Mouse (Mus musculus) layer of hippocampus, adult 9-11 months (tissue): ENCODE results near the gene 1810037I17Rik.

ENCODE experiments used
- DNase-seq: peaks from one replicate; pipeline ENCODE4 v3.0.0; 2022

Gene 1810037I17Rik

DNA sequence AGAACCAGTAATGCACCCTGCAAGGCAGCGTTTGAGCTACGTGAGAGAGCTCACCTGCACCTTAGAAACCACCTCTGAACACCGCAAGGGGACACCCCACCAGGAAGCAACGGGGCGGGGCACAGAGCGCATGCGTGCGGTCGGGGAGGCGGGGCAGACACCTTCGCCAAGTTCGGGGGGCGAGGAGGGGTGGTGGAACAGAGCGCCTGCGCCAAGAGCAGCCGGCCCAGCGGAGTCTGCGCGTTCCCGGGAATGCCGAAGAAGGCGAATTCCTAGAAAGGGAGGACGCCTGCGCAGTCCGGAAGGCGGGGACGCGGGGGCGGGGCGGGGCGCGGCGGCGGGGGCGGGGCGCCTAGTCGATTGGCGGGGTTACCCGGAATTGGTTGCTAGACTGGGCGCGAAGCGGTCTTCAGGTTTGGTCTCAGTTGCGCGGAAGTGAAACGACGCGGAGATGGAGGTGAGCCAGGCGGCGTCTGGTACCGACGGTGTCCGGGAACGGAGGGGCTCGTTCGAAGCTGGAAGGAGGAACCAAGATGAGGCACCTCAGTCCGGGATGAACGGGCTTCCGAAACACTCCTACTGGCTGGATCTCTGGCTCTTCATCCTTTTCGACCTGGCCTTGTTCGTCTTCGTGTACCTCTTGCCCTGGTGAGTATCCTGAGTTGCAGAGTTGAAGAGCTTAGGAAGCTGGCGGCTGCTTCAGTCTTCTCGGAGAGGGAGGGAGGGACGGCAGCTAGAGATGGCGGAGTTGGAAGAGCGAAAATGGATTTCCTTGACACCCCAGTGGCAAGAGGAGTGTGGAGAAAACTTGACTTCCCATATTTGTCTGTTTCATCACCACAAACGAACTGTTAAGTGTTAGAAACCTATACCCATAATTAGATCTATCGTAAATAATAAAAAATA is at the start of gene 1810037I17Rik:
Gene 1810037I17Rik (plus strand): TSS at position 195 of the 906 bp plus-strand sequence.
- peak; percentile 96 for DNase-seq

DNA sequence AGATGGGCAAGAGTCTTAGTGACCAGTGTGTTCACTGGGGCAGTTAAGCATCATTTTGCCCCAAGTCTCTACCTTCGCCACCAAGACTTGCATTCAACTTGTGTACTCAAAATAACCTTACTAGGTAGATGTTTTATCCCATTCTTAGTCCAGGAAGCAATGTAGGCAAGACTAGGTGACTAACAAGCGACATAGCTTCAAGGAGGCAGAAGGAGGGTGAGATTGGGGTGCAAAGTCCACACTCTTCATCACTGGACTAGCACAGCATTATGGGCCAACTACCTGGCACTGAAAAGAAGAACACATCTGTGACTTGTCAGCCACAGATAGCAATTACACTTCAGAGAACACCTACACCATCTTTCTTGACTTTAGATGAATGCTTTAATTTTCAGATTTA is 47.1 kb upstream of the 1810037I17Rik start:
- DNase-seq, result no peak

DNA sequence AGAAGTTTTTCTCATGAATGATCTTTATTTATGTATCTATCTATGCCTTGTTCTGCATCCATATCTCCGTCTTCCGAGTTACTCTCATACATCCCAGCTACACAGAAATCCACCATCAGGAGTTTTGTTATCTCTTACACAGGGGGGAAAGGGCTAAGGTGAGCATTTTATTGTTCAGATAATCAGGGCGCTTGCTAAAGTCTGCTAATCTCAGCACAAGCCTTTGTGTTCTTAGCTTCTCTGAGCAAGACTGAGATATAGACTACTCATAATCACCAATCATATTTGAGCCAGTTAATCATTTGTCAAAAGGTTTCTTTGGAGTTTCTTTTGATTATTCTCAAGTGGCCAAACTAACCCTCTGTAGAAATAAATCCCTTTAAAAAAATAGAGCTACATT is 46.5 kb upstream of the 1810037I17Rik start:
- DNase-seq, result no peak

DNA sequence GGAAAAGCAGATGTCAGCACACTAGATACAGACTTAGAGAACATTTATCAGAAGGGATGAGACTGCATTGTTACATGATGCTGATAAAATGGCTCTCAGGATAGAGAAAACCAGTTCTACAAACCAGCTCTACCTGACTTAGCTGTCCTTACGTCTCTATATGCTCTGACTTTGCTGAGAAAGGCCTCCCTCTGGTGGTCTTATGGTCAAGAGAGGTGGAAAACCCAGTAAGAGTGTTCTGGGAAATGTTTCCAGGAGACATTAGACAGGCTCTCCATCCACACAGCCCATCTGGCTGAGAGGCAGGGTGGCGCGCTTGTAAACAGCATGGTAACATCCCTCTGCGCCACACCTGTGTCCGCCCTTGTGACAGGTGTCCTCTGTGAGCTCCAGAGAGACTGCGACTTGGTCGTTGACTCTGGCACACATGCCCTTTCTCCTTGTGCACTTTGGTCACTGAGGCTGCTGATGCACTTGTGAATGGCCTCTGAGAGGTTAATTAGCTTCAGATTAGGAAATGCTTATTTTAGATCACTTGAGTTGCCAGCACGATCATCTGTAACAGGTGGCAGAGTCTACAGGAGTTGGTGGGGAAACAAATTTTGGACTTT is 45.2 kb upstream of the 1810037I17Rik start:
- no peak for DNase-seq

DNA sequence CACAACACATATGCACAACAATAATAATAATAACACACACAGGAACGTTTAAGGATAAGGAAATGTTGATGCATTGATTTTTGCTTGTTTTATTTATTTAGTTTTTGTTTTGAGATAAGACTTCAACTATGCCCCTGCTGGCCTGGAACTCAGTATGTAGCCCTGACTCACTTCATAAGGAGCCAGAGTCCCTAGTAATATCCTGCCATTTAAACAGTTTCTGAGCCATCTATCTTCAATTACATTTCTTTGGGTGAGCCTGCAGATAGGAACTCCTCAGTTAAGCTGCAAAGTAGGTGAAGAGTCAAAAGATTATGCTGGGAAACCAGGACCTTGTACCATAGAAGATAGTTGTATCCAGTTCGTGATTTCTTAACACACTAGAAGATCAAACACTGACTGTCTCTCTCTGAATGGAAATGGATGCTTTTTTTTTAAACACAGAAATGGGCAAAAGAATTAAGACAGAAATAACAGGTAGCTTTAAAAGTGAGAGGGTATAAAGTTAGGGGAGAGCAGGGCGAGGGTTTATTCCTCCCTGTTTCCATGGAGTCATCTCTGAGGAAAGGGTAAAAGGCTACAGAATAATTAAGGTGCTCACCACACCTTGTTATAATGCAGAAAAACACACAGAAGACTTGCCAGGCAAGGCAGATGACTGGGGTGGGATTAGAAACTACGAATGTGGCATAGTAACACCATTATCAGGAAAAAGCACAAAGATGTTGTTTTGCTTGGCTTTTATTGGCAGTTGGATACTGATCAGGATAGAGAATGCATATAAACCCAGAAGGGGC is 36.3 kb upstream of the 1810037I17Rik start:
- DNase-seq, result no peak

DNA sequence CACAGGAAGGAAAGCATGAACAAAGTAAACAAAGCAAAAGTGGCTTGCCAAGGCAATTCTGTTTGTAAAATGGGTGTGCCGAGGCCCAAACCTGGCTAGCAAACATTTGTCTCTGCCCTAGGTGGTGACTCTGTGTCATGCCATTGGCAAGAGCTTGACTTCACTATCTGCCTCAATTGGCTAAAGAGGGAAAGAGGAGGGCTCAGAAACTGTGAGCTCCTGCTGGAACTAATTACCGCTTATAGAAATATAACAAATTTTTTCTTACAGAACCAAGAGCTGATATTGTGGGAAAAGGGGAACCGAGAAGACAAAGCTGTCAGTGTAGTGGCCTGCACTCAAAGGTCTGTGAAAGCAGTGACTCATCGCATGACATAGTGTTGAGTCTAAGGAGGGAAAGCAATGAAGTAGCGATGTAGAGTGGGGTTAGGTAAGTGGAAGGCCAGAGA is 35.6 kb upstream of the 1810037I17Rik start:
- DNase-seq, result no peak

DNA sequence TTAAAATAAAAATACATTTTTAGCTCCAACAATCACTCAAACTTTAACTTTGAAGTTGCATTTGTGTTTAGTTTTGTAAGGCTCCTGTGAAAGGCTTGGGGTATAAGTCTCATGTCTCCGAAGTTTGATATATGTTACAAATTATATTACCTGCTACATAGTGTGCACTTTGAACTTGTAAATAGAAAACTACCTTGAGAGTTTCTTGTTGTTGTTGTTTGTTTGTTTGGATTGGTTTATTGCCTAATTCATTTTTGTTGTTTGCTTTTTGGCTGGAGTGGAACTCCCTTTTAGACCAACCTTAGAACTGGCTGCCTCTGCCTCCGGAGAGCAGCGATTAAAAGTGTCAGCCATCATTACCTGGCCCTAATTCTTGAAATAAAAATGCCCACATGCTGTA is 29.2 kb upstream of the 1810037I17Rik start, which contains the start of gene Fabp2:
Gene Fabp2 (plus strand): TSS at position 301 of the 400 bp plus-strand sequence.
- DNase-seq, result no peak

DNA sequence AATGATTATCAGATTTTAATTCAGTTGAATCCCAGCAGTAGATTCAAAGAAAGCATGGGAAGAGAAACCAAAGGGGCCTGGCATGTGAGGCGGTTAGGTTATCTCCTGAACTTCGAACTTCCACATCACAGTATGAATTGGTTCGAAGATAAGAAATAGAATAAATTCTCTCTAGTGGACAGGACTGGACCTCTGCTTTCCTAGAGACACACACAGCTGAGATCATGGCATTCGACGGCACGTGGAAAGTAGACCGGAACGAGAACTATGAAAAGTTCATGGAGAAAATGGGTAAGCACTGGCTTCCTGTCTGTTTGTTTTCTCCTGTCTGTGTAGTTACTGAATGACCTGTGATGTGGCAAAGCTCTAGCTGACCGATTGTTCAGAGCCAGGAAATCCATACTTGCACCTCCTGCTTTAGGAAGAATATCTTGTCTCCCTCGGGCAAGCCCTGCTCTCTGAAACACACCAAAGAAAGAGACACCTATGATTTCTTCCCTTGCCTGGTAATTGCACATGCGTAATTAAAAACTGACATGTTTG is 28.7 kb upstream of the 1810037I17Rik start:
- DNase-seq, result no peak

DNA sequence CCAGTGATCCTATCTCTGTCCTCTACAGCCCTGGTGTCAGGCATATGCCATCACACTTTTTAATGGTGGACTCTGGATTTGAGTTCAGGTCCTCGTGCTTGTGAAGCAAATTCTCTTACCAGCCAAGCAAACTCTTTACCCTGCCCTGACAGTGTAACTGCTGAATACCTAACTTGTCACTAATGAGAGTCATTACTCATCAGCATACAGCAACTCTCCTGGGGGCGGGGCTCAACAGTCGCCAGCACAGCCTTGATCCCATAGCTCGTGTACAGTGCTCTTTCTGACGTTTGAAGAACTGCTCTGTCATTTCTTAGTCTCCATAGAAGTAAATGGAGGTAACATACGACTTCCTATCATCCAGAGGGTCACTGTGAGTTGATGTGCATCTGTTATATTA is 25.7 kb upstream of the 1810037I17Rik start:
- no peak for DNase-seq

DNA sequence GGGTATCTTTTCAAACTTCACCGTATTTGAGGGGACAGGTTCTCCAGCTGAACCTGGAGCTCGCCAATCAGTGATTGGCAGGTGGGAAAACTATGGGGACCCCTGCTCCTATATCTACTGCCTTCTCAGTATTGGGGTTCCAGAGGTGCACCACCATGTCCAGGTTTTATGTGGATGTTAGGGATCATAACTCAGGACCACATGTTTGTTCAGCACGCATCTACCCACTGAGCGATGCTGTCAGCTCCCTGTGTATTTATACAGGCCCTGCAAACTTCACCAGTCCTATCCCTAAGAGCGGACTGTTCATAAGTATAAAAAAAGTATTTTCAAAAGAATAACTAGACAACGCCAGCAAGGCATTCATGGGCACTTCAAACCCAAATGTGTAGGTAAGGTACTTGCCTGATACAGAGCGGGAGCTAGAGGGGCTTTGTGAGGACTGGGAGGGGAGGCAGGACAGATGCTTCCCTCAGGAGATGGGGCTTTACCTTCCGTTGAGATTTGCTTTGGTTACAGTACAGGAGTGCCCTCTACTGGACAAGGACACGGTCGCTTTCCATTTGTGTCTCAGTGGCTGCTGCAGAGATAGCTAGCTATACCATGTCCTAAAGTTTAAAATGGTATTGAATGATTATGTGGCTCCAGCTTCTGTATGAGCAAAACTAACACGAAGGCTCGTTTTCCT is 20.1 kb upstream of the 1810037I17Rik start:
- DNase-seq, result no peak

DNA sequence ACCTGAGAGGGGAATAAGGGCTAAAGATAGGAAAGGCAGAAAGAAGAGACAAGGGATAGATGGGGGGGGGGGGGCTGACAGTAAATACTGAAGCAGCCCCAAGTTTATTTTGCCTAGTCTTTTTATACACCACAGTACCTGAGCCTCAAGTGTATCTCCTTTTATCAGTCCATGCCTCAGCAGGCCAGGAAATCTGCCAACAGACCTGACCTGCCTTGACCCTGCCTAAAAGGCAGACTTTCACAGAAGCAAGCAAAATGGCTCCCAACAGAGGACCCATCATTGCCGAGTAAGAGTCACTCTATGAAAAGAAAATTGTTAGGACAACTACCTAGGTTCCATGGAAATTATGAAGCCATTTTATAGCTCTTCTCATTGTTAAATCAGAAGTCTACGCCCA is 16.2 kb upstream of the 1810037I17Rik start:
- DNase-seq, result no peak

DNA sequence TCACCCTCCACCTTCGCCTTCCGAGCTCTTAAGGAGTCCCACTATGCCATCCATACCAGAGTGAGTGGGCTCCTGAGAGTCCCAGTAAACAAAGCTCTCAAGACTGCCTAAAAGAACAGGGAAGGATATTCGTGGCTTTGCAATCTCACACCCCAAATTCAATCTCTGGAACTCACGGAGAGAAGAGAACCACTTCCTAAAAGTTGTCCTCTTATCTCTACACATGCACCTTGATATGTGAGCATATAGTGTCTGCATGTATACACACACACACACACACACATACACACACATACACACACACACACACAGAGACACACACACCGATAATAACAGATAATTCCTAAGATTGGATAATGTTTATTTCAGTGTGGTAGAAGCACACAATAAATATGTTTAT is 8.5 kb upstream of the 1810037I17Rik start:
- no peak for DNase-seq

DNA sequence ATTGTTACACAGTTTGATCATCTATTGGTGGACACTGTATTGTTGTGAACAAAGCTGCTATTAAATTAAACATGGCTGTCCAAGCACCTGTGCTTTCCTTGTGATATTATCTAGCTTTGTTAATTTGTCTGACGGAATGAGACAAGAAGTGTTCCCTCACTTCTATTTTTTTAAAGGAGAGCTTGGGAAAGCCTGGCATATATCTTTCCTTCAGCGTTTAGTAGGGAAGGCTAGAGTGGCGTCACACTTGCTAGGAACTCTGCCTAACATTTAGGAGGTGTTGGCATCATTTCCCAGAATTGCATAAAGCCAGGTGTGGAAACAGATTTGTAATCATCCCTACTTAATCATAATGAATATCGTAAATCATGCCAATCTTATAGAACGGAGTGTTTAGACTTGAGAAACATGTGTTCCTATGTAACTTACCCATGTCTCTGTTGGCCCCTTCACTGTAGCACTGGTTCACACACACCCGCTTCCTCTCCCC is 7.8 kb upstream of the 1810037I17Rik start:
- no peak for DNase-seq

DNA sequence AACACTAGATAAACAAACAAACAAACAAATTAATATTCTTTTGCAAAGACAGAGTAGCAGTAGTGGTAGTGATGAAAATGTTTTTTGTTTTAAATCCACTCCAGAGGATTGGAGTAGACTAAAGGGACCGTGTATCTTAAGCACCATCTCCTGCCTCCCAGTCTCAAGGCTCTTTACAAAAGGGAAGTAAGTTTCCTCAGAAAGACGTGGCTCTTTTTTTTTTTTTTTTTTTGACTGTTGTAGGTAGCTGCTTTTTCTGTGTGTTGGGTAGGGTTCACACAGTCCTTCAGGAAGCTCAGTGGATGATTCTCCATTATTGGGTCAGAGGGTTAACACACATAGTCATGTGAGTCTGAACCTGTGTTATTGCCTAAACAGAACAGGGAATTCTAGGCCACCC is 5.3 kb upstream of the 1810037I17Rik start:
- no peak for DNase-seq

DNA sequence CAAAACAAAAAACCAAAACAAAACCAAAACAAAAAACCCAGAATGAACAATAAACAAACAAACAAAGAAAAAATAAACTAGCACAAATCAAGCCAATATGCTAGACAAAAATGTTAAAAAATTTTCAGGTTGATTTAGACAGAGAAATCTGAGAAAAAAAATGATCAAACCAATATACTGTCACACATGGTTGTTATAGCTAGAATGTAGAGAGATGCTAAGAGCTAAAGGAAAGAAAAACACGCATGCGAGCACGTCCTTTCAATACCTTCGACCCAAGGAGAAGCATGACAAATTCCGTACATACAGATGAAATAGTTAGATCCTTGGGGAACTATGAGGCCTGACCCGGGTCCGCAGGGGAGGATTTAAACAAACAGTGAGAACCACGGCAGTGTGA is 4.7 kb upstream of the 1810037I17Rik start, which contains the start of gene Gm10959:
Gene Gm10959 (minus strand): TSS at position 101 of the 400 bp plus-strand sequence.
- no peak for DNase-seq

DNA sequence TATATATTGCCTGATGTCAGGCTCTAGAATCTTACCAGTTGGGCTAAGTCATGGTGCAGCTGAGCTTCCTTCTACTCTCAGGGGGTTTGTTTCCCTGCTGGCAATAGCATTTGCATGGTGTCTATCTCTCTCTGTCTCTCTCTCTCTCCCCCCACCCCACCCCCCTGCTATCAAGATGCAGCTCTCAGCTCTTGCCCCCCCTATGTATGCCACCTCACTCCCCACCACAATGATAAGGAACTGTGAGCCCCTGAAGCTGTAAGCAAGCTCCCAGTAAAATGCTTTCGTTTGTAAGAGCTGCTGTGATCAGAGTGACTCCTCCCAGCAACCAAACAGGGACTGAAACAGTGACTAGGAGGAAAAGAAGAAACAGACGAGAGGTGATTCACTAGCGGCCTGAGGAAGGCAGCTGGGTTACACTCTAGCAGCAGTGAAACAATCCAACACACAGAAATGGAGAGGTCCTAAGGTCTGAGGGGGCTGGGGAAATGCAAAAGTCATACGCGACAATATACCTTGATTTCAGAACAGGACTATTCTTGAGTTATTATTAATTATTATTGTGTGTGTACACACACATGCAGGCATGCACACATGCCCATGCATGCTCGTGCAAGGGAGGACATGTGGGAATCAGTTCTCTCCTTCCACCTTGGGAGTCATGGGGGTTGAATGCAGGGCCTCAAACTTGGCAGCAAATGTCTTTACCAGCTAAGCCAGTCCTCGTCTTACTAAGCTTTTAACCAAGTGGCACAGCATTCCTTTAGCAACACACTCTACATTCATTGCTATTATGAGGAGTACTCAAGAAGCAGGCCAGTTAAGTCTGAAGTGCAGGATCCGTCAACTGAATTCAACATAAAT is 3.2 kb upstream of the 1810037I17Rik start:
- no peak for DNase-seq

DNA sequence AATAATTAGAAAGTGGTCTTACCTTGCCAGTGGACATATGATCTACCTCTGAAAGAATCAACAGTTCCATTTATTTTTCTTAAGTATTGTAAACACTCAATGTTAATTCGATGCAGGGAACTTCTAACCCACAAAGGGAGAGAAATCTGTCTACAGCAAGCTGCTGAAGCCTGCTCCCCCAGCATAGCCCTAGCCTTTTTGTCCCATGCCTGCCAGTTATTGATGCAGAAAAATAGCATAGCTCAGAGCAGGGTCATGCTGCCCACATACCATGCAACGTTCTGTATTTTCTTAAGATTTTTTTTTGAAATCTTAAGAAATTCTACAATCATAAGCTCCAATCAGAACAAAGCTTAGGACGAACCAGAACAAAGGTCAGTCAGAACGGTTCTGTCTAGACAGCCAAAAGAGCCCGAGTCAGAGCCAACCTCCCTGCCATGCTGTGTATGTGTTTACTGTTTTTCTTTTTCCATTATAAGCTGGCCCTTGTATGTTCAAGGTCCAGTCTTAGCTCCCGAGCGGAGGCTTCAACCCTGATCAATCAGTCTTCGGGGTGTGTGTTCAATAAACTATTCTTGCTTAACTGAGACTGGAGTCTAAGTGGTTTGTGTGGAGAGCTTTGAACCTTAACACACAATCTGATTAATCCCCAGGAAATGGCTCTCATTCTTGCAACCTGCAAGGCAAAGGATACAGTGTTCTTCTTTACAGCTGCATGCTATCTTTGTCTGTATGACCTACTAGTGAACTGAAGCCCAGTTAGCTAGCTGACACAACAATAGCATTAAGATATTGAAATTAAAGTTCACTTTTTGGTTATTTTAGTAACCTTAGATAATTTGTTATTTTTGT is 2.1 kb upstream of the 1810037I17Rik start:
- no peak for DNase-seq

DNA sequence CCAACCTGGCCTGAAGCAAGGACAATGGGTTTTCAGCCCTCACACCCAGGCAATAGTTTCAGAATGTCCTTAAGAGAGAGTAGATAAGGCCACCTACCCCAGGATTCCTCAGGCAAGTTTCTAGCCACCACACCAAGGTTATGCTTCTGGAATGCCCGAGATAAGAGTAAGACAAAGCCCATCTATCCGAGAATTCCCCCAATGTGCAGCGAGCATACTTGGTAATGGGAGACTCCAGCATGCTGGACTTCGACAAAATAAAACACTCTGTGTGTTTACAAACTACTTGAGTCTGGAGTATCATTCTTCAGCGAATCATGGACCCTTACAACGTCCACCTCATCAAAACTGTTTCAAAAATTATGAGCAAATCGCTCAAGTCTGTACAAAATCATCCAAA is 856 bp upstream of the 1810037I17Rik start:
- DNase-seq, result no peak

DNA sequence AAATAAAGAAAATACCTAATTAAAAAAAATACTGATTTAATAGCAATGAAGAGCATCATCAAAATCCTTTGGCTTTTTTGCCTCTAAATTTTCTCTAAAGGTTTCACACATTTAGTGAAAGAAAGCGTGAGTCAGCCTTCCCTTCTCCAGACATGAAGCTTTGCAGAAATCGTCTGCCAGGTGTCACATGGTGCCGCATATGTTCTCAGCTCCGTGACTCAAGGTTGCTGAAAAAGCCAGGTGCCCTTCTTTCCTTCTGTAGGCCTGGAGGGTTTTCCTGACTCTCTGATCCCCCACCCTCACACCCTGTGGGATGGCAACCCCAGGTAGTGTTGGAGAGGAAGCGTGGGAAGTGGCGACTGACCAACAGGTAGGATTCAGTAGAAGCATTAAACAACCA is 5.7 kb downstream of the 1810037I17Rik start:
- no peak for DNase-seq

DNA sequence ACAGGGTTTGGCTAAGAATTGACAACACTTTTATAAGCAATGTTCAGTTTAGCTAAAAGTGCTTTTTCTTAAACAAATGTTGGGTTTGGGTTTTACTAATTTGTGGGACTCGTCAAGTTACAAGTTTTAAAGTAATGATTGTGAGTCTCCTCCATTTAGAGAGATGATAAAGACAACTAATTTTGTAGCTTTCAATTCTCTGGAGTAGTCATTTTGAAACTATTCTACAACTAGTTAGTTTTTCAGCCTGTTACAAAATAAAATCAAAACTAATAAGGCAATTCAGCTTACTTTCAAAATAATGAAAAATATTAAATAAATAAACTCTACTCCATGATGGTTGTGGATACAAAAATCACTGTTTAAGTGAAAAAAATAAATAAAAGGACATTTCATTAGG is 8.5 kb downstream of the 1810037I17Rik start:
- no peak for DNase-seq
